In the genomic region with DNA sequence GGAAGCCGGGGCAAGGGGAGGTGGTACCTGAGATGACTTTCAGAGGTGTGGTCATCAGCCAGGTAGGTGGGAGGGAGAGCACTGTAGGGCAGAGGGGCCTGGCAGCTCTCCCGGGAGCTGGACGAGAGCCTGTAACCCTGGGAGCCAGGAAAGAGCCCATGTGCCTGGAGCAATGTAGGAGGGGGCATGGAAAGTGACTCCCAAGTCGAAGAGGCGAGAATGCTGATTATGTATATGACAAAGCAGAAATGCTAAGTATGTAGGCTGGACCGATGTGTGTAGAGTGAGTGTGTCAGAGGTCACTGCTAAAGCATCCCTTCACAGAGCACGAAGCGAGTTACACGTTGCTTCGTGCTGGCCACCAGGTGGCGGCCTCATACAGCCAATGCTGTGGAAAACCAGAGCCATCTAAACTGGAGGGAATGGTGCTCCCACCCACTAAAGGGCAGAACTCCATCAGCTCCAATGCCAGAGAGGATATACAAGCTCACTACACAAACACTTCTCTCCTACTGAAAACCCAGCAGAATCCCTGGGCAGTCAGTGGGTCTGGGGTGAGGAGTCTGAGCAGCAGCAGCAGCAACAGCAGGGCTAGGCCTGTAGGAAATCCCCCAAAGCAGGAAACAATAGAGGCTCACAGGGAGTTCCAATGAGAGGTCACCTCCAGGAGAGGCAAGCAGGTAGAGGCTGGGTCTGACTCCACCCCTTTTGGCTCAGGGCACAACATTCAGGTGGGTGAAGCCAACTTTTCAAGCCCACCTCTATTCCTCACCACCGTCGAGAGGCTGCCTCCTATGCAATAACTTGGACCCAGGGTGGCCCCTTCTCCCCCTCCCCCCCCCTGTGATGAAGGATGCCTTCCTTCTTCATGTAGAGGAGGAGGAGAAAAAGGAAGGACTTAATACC, we compare ENCODE assay signal across 8 mouse cellular contexts.
A peak's percentile ranks its signal among the peaks of the same experiment; 100 is the strongest.
DNase-seq lines count a peak whose midpoint lies in the region; ATAC-seq and TF ChIP-seq lines count a peak whose summit lies in the region.

No protein-coding gene starts in this region.

- no peaks in the 10 kb centered on the region for H3K27me3 ChIP-seq in intestine, embryonic 14.5 days (replicated peaks; ENCODE audit: control insufficient read depth, insufficient read depth, low read length)
- no peaks in the 10 kb centered on the region for H3K27me3 ChIP-seq in liver, adult 2 months (ENCODE audit: control insufficient read depth, insufficient read depth, low read length)
- no peaks in the 10 kb centered on the region for H3K27me3 ChIP-seq in splenic B cell, adult 2 months (ENCODE audit: control insufficient read depth, insufficient read depth, low read length, poor library complexity, severe bottlenecking)

- H3K79me2 ChIP-seq in liver, adult 2 months (ENCODE audit: control insufficient read depth, insufficient read depth, low read length) = peaks cover 5% of the 10 kb centered on the region; the same call in 1 of the 2 replicates

- peak; percentile 94 for TF ChIP-seq CTCF in liver, adult 2 months (IDR thresholded peaks at IDR 0.05; ENCODE audit: low read depth, low read length)

- no peak overlapping the region for H3K4me3 ChIP-seq in intestine, embryonic 14.5 days (ENCODE audit: low read depth, low read length)
- no peak overlapping the region for H3K4me3 ChIP-seq in liver, adult 2 months (ENCODE audit: insufficient read depth, low read depth, low read length)

- intact Hi-C loops in gastrocnemius, postnatal 14 days (cut with DNase I; ENCODE audit: low total_unique reads) = loop anchor here (2.0 to 10.0 kb wide), 3 partner anchors 49 to 101 kb away; no protein-coding TSS in a partner anchor

- peak; percentile 70 for DNase-seq in urinary bladder, postnatal 25 days (ENCODE audit: low spot score)
- DNase-seq in urinary bladder, adult 2 months (ENCODE audit: low spot score) = no peak
- peak; percentile 51 to 77 for DNase-seq in cerebellum, postnatal 4 days (ENCODE audit: low spot score in 2 of 2)
- peak; percentile 83 for DNase-seq in gastrocnemius, postnatal 14 days
- DNase-seq in intestine, embryonic 14.5 days (ENCODE audit: low spot score) = peak; percentile 82
- peak; percentile 63 for DNase-seq in liver, adult 2 months (ENCODE audit: extremely low read depth, low read depth, low spot score)
- DNase-seq in splenic B cell, adult 2 months (ENCODE audit: low read depth, low spot score) = peak; percentile 70

- peak overlapping the region; percentile 40; the same call in 1 of the 2 replicates for H3K27ac ChIP-seq in intestine, embryonic 14.5 days (ENCODE audit: low read depth)
- no peak overlapping the region for H3K27ac ChIP-seq in liver, adult 2 months (replicated peaks; ENCODE audit: insufficient read depth, low read depth, low read length)

- WGBS in intestine, embryonic 14.5 days = 24% methylated on average over 13 of the region's 13 CpGs
- 27% methylated on average over 13 of the region's 13 CpGs for WGBS in liver, adult 2 months

- H3K36me3 ChIP-seq in intestine, embryonic 14.5 days (ENCODE audit: control insufficient read depth, insufficient read depth, low read length) = no peaks in the 10 kb centered on the region
- peaks cover 35% of the 10 kb centered on the region for H3K36me3 ChIP-seq in liver, adult 2 months (ENCODE audit: control insufficient read depth, insufficient read depth, low read length)
- peaks cover 15% of the 10 kb centered on the region for H3K36me3 ChIP-seq in splenic B cell, adult 2 months (ENCODE audit: control insufficient read depth, insufficient read depth, low read length, poor library complexity, severe bottlenecking)

- ATAC-seq in intestine, embryonic 14.5 days (replicated peaks; ENCODE audit: low FRiP score, low TSS enrichment, low read depth) = peak; percentile 52
- 0 out of 2 replicates have a peak, but pooled peaks have one; percentile 15 for ATAC-seq in monocyte, adult 5-6 weeks (replicated peaks; ENCODE audit: insufficient number of reproducible peaks, low FRiP score, low TSS enrichment, poor library complexity, severe bottlenecking)

- TF ChIP-seq POLR2A in liver, adult 2 months (IDR thresholded peaks at IDR 0.05; ENCODE audit: extremely low read depth, insufficient read depth, low read length) = no peak

- H3K9me3 ChIP-seq in intestine, embryonic 14.5 days (ENCODE audit: control insufficient read depth, low read length) = no peaks in the 10 kb centered on the region

- H3K4me2 ChIP-seq in intestine, embryonic 14.5 days (ENCODE audit: low read length) = no peak overlapping the region

- peaks cover 30% of the 10 kb centered on the region for H3K4me1 ChIP-seq in intestine, embryonic 14.5 days (replicated peaks; ENCODE audit: control insufficient read depth, insufficient read depth, low read length)
- H3K4me1 ChIP-seq in liver, adult 2 months (ENCODE audit: control insufficient read depth, insufficient read depth, low read length) = no peaks in the 10 kb centered on the region; the same call in 1 of the 2 replicates

- H3K9ac ChIP-seq in intestine, embryonic 14.5 days (ENCODE audit: low read length) = no peak overlapping the region
- H3K9ac ChIP-seq in liver, adult 2 months (ENCODE audit: low read depth, low read length) = no peak overlapping the region
